Mouse (Mus musculus): ENCODE measurements around the gene Gpr137c.

- TF ChIP-seq CTCF (IDR thresholded peaks at IDR 0.05; ENCODE audit: low read depth) = no peak
- no peak for TF ChIP-seq EP300 (IDR thresholded peaks at IDR 0.05; ENCODE audit: low read depth)
These were observed 108.7 kb downstream of the Gpr137c start for GRCm38 (mm10) chr14:45328072-45328713.
